Mouse (Mus musculus): ENCODE results near the gene Serpinb9c. TPM values are rescaled to one million over a fixed set of nuclear protein-coding genes. Genes with fewer than 3 reads are reported as not detected.

The Serpinb9c gene
- polyA plus RNA-seq, 1 experiment from 2014 or later, result not detected

Other genes starting within 250 kb of the Serpinb9c start
- gene Serpinb6b, start 194.5 kb downstream of the Serpinb9c start, polyA plus RNA-seq (2015; fragmentation: Nextera tagmentation; extraction: Ambion mirVana), result 42.3 and 48.9 TPM in 2 replicates
- 39.7 and 42.2 TPM in 2 replicates for gene Serpinb9, start 156.5 kb downstream of the Serpinb9c start, polyA plus RNA-seq (2015; fragmentation: Nextera tagmentation; extraction: Ambion mirVana)
- 0.20 and 0.21 TPM in 2 replicates for gene Serpinb9b, start 132.3 kb downstream of the Serpinb9c start, polyA plus RNA-seq (2015; fragmentation: Nextera tagmentation; extraction: Ambion mirVana)
- 0.20 and 0.39 TPM in 2 replicates for gene Serpinb1b, start 81.2 kb downstream of the Serpinb9c start, polyA plus RNA-seq (2015; fragmentation: Nextera tagmentation; extraction: Ambion mirVana)
- gene Serpinb9d, start 33.2 kb upstream of the Serpinb9c start, polyA plus RNA-seq (2015; fragmentation: Nextera tagmentation; extraction: Ambion mirVana), result not detected in 2 replicates
- gene Serpinb9e, start 89.9 kb upstream of the Serpinb9c start, polyA plus RNA-seq (2015; fragmentation: Nextera tagmentation; extraction: Ambion mirVana), result not detected in 2 replicates
- not detected in 2 replicates for gene Serpinb9f, start 164.3 kb upstream of the Serpinb9c start, polyA plus RNA-seq (2015; fragmentation: Nextera tagmentation; extraction: Ambion mirVana)
- not detected in 2 replicates for gene Gm11397, start 236.0 kb upstream of the Serpinb9c start, polyA plus RNA-seq (2015; fragmentation: Nextera tagmentation; extraction: Ambion mirVana)

All from lung, embryonic 16.5 days (tissue).